Comparison of ENCODE assay signal across 25 mouse cellular contexts in the genomic region with DNA sequence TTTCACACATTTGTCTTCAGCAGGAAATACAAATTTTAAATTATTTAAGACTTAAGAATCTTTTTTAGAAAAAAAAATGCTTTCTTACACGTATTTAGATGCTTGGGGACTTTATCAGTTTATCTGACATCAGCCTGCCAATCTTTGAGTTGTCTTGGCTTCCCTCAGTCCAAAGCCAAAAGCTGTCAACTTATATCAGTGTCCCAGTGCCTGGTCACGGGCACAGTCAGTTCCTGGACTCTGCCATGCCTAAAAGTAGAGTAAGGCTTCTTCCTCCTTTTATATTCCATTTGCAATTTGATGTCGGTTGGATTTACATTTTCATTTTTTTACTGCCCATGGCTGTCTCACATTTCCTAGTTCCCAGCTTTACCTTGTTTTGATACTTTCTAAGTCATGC.
"Had no signal": no experiment of that assay in that cellular context is flagged by ENCODE, and none has a peak within 500 bp of the region (broad histone marks: within the 10 kb centered on the region; RNA-seq: fewer than 3 reads in every experiment).

No protein-coding gene starts in this region.

- H3K27me3 ChIP-seq: heart, embryonic 13.5 days; heart, embryonic 15.5 days; limb, embryonic 12.5 days; liver, embryonic 13.5 days had no signal

- ATAC-seq: hindbrain, embryonic 16.5 days; intestine, embryonic 16.5 days had no signal

- H3K27ac ChIP-seq: heart, adult 2 months; heart, embryonic 13.5 days; heart, embryonic 15.5 days; hindbrain, embryonic 14.5 days; layer of hippocampus, adult 2 months; left cerebral cortex, adult 2 months; limb, embryonic 10.5 days; limb, embryonic 12.5 days; liver, embryonic 13.5 days had no signal

- H3K9ac ChIP-seq: heart, embryonic 13.5 days; heart, embryonic 15.5 days; hindbrain, embryonic 14.5 days; limb, embryonic 12.5 days; liver, embryonic 13.5 days had no signal

- H3K4me3 ChIP-seq: heart, adult 2 months; heart, embryonic 13.5 days; heart, embryonic 15.5 days; layer of hippocampus, adult 2 months; left cerebral cortex, adult 2 months; limb, embryonic 10.5 days; limb, embryonic 12.5 days; liver, embryonic 13.5 days had no signal

- DNase-seq: gastrocnemius, postnatal 14 days; gastrocnemius, postnatal 36 days; heart, adult 11 months; heart, adult 2 months; heart, postnatal 14 days; heart, postnatal 36 days; kidney, adult 11 months; kidney, adult 2 months; kidney, adult 9 months; kidney, postnatal 10 days; kidney, postnatal 25 days; kidney, postnatal 4 days; liver; liver, embryonic 13.5 days had no signal

- H3K9me3 ChIP-seq: heart, embryonic 13.5 days; heart, embryonic 15.5 days; limb, embryonic 10.5 days; limb, embryonic 12.5 days; liver, embryonic 13.5 days had no signal

- H3K4me2 ChIP-seq: heart, embryonic 11.5 days; heart, embryonic 13.5 days; heart, embryonic 15.5 days; hindbrain, embryonic 14.5 days; limb, embryonic 12.5 days; liver, embryonic 11.5 days; liver, embryonic 13.5 days had no signal

- H3K36me3 ChIP-seq: heart, embryonic 13.5 days; heart, embryonic 15.5 days; limb, embryonic 10.5 days; limb, embryonic 12.5 days; liver, embryonic 13.5 days had no signal

- H3K4me1 ChIP-seq: heart, embryonic 13.5 days; heart, embryonic 15.5 days; limb, embryonic 10.5 days; limb, embryonic 12.5 days; liver, embryonic 13.5 days had no signal
